Mouse (Mus musculus) kidney, embryonic 16.5 days (tissue): ENCODE measurements around the gene Hpgd. TPM values are rescaled to one million over a fixed set of nuclear protein-coding genes. Genes with fewer than 3 reads are reported as not detected.
"Not testable (repeated sequence)": the region's sequence is repeated elsewhere in the genome, so short reads cannot be mapped to it uniquely, and the experiment has no call there.

Experiments used
- ATAC-seq: fragments of 200-750 bp; cut with Nextera tagmentation; 2 replicates; pipeline ENCODE4 v1.8.0; 2017; ENCODE audit warnings: moderate TSS enrichment; ENCODE audit not compliant: low FRiP score, low TSS enrichment
- H3K27ac ChIP-seq: fragments of 300-500 bp; sonication (generic); 2 replicates; pipeline ENCODE4 v1.5.1; 2014; ENCODE audit warnings: low read length
- H3K27me3 ChIP-seq: fragments of 300-500 bp; sonication (generic); 2 replicates; pipeline ENCODE4 v1.6.1; 2014; ENCODE audit warnings: low read length, control low read depth, mixed read lengths; ENCODE audit not compliant: insufficient read depth
- H3K36me3 ChIP-seq: fragments of 300-500 bp; sonication (generic); 2 replicates; pipeline ENCODE4 v1.6.1; 2014; ENCODE audit warnings: low read length, control low read depth, mixed read lengths; ENCODE audit not compliant: insufficient read depth
- H3K4me1 ChIP-seq: fragments of 300-500 bp; sonication (generic); 2 replicates; pipeline ENCODE4 v1.6.1; 2014; ENCODE audit warnings: low read length, control low read depth, mixed read lengths; ENCODE audit not compliant: insufficient read depth
- H3K4me2 ChIP-seq: fragments of 300-500 bp; sonication (generic); replicated peaks from 2 replicates; pipeline ENCODE4 v1.6.1; 2014; ENCODE audit warnings: low read depth, low read length
- H3K4me3 ChIP-seq: fragments of 300-500 bp; sonication (generic); 2 replicates; pipeline ENCODE4 v1.5.1; 2014; ENCODE audit warnings: mild to moderate bottlenecking, low read length
- H3K9ac ChIP-seq: fragments of 300-500 bp; sonication (generic); replicated peaks from 2 replicates; pipeline ENCODE4 v1.6.1; 2014; ENCODE audit warnings: low read length
- H3K9me3 ChIP-seq: fragments of 300-500 bp; sonication (generic); 2 replicates; pipeline ENCODE4 v1.6.1; 2016; ENCODE audit warnings: low read length, control low read depth
- WGBS: fragments of 180-500 bp; shearing (Covaris S2); extraction: QIAGEN DNeasy Blood & Tissue Kit; methylation state at CpG from one replicate; pipeline ENCODE4 v1.1.7; 2014; 5-methylcytosine and 5-hydroxymethylcytosine counted together
- polyA plus RNA-seq: library from polyadenylated mRNA; unstranded; fragments of >200 nt; fragmentation: Nextera tagmentation; extraction: Ambion mirVana; gene quantifications from 2 replicates; pipeline ENCODE4 v1.2.1, GENCODE M21; 2015

Gene Hpgd
- polyA plus RNA-seq, 1 experiment from 2014 or later = 26.2 TPM

GRCm38 (mm10) chr8:56283936-56284335, 10.4 kb upstream of the Hpgd start:
- Histone ChIP-seq H3K36me3 (no peaks in the 10 kb centered on the region), H3K9me3 (no peaks in the 10 kb centered on the region), H3K4me2 (no peak overlapping the region), H3K9ac (no peak overlapping the region), H3K27ac (peak overlapping the region; percentile 6; the same call in 1 of the 2 replicates), H3K4me3 (no peak overlapping the region), H3K4me1 (peaks cover 7% of the 10 kb centered on the region; the same call in 1 of the 2 replicates), H3K27me3 (no peaks in the 10 kb centered on the region)
- 63% methylated on average over 1 of the region's 1 CpGs for WGBS
- no peak for ATAC-seq

GRCm38 (mm10) chr8:56284957-56285356, 9.4 kb upstream of the Hpgd start:
- no peaks in the 10 kb centered on the region for H3K9me3 ChIP-seq
- ATAC-seq = peak; percentile 49; the same call in 1 of the 2 replicates
- no peak overlapping the region for H3K9ac ChIP-seq
- H3K4me1 ChIP-seq = peaks cover 7% of the 10 kb centered on the region; the same call in 1 of the 2 replicates
- peak overlapping the region; percentile 51; the same call in 1 of the 2 replicates for H3K27ac ChIP-seq
- WGBS = 19% methylated on average over 3 of the region's 3 CpGs
- H3K36me3 ChIP-seq = no peaks in the 10 kb centered on the region
- no peaks in the 10 kb centered on the region for H3K27me3 ChIP-seq
- H3K4me3 ChIP-seq = no peak overlapping the region
- no peak overlapping the region for H3K4me2 ChIP-seq

- no peak for ATAC-seq
- 86% methylated on average over 2 of the region's 2 CpGs for WGBS
- Histone ChIP-seq H3K27me3 (no peaks in the 10 kb centered on the region), H3K36me3 (no peaks in the 10 kb centered on the region), H3K9ac (no peak overlapping the region), H3K9me3 (no peaks in the 10 kb centered on the region), H3K4me1 (peaks cover 7% of the 10 kb centered on the region; the same call in 1 of the 2 replicates), H3K27ac (no peak overlapping the region), H3K4me2 (no peak overlapping the region), H3K4me3 (no peak overlapping the region)
These were observed 7.7 kb upstream of the Hpgd start for GRCm38 (mm10) chr8:56286717-56287116.

- Histone ChIP-seq H3K4me2 (no peak overlapping the region), H3K9me3 (no peaks in the 10 kb centered on the region), H3K27ac (no peak overlapping the region), H3K27me3 (no peaks in the 10 kb centered on the region; the same call in 1 of the 2 replicates), H3K9ac (no peak overlapping the region), H3K36me3 (no peaks in the 10 kb centered on the region), H3K4me1 (peaks cover 7% of the 10 kb centered on the region; the same call in 1 of the 2 replicates), H3K4me3 (no peak overlapping the region)
- 72% methylated on average over 7 of the region's 7 CpGs for WGBS
- no peak for ATAC-seq
These were observed 6.9 kb upstream of the Hpgd start for GRCm38 (mm10) chr8:56287370-56288072.

- ATAC-seq = no peak
- WGBS = 93% methylated on average over 7 of the region's 7 CpGs
- H3K4me3 ChIP-seq = no peak overlapping the region
These were observed 2.1 kb upstream of the Hpgd start for GRCm38 (mm10) chr8:56292318-56292717.

GRCm38 (mm10) chr8:56293480-56293879, 905 bp upstream of the Hpgd start:
- no peak overlapping the region for H3K27ac ChIP-seq
- H3K9ac ChIP-seq = no peak overlapping the region
- H3K4me3 ChIP-seq = no peak overlapping the region
- no peaks in the 10 kb centered on the region for H3K9me3 ChIP-seq
- ATAC-seq = no peak
- H3K4me2 ChIP-seq = peak overlapping the region; percentile 78; the same call in 1 of the 2 replicates
- no peaks in the 10 kb centered on the region for H3K36me3 ChIP-seq
- H3K4me1 ChIP-seq = peaks cover 15% of the 10 kb centered on the region; the same call in 1 of the 2 replicates
- H3K27me3 ChIP-seq = no peaks in the 10 kb centered on the region; the same call in none of the 2 replicates
- WGBS = 8% methylated on average over 8 of the region's 8 CpGs

More at GRCm38 (mm10) chr8:56292318-56292717, 2.1 kb upstream of the Hpgd start:
- H3K36me3 ChIP-seq = no peaks in the 10 kb centered on the region
- H3K27ac ChIP-seq = no peak overlapping the region
- H3K4me2 ChIP-seq = no peak overlapping the region
- H3K27me3 ChIP-seq = no peaks in the 10 kb centered on the region; the same call in none of the 2 replicates
- no peak overlapping the region for H3K9ac ChIP-seq
- no peaks in the 10 kb centered on the region for H3K9me3 ChIP-seq
- peaks cover 15% of the 10 kb centered on the region; the same call in 1 of the 2 replicates for H3K4me1 ChIP-seq

GRCm38 (mm10) chr8:56294886-56295555, 636 bp downstream of the Hpgd start:
- no peaks in the 10 kb centered on the region for H3K9me3 ChIP-seq
- peak overlapping the region; percentile 78 for H3K4me2 ChIP-seq
- peak overlapping the region; percentile 71 for H3K9ac ChIP-seq
- peak overlapping the region; percentile 65 for H3K4me3 ChIP-seq
- no peaks in the 10 kb centered on the region; the same call in none of the 2 replicates for H3K27me3 ChIP-seq
- H3K27ac ChIP-seq = 0 out of 2 replicates have a peak overlapping the region, but pooled peaks have one; percentile 29
- no peaks in the 10 kb centered on the region for H3K36me3 ChIP-seq
- ATAC-seq = peak; percentile 55
- H3K4me1 ChIP-seq = peaks cover 15% of the 10 kb centered on the region; the same call in 1 of the 2 replicates
- 12% methylated on average over 14 of the region's 14 CpGs for WGBS

- Histone ChIP-seq H3K4me1 (peaks cover 7% of the 10 kb centered on the region; the same call in 1 of the 2 replicates), H3K4me3 (no peak overlapping the region), H3K27me3 (no peaks in the 10 kb centered on the region), H3K4me2 (no peak overlapping the region), H3K9me3 (no peaks in the 10 kb centered on the region), H3K36me3 (no peaks in the 10 kb centered on the region), H3K9ac (no peak overlapping the region), H3K27ac (no peak overlapping the region)
- WGBS = 83% methylated on average over 5 of the region's 5 CpGs
- no peak for ATAC-seq
These were observed 5.0 kb downstream of the Hpgd start for GRCm38 (mm10) chr8:56299421-56299820.

- ATAC-seq, H3K4me2 ChIP-seq, H3K36me3 ChIP-seq, H3K4me3 ChIP-seq, H3K9ac ChIP-seq, H3K27ac ChIP-seq, H3K27me3 ChIP-seq, H3K9me3 ChIP-seq, H3K4me1 ChIP-seq: not testable (repeated sequence)
- 78% methylated on average over 3 of the region's 3 CpGs for WGBS
These were observed 6.9 kb downstream of the Hpgd start for GRCm38 (mm10) chr8:56301303-56301702.
